In genomic region chr4:55532407-55533195, GRCm38 (mm10) we compare ENCODE assay signal across 8 mouse cellular contexts. TPM values are rescaled to one million over a fixed set of nuclear protein-coding genes. Genes with fewer than 3 reads are reported as not detected.
DNase-seq lines count a peak whose midpoint lies in the region; ATAC-seq and TF ChIP-seq lines count a peak whose summit lies in the region.

Klf4 (minus strand) TSS chr4:55532466.

- WGBS in forebrain, embryonic 13.5 days, result 0% methylated on average over 56 of the region's 99 CpGs
- WGBS in heart, postnatal 0 days, result under 1% methylated on average over 45 of the region's 99 CpGs
- 0% methylated on average over 64 of the region's 99 CpGs for WGBS in liver, embryonic 16.5 days (ENCODE audit: insufficient replicate concordance)
- under 1% methylated on average over 95 of the region's 99 CpGs for WGBS in neural tube, embryonic 12.5 days
- WGBS in stomach, postnatal 0 days, result 1% methylated on average over 41 of the region's 99 CpGs

- peak within 1 kb of the TSS; percentile 71 for H3K9ac ChIP-seq in forebrain, embryonic 13.5 days
- peak within 1 kb of the TSS; percentile 76 for H3K9ac ChIP-seq in heart, postnatal 0 days (replicated peaks; ENCODE audit: low read depth, low read length)
- peak within 1 kb of the TSS; percentile 41 for H3K9ac ChIP-seq in liver, embryonic 16.5 days (ENCODE audit: low read depth, low read length)
- H3K9ac ChIP-seq in neural tube, embryonic 12.5 days, result peak within 1 kb of the TSS; percentile 65
- peak within 1 kb of the TSS; percentile 91 for H3K9ac ChIP-seq in stomach, postnatal 0 days (ENCODE audit: low read length)

- ATAC-seq in CD4-positive, CD25-positive, alpha-beta regulatory T cell, adult 4 months, result peak; percentile 82
- peak; percentile 93 for ATAC-seq in forebrain, embryonic 13.5 days
- ATAC-seq in heart, postnatal 0 days (ENCODE audit: insufficient read depth, low read depth), result peak; percentile 87
- ATAC-seq in liver, embryonic 16.5 days (ENCODE audit: low read depth), result peak; percentile 85
- peak; percentile 91 for ATAC-seq in neural tube, embryonic 12.5 days (ENCODE audit: low FRiP score, low read depth)
- ATAC-seq in stomach, postnatal 0 days (ENCODE audit: low FRiP score, low TSS enrichment), result peak; percentile 85

- H3K4me2 ChIP-seq in forebrain, embryonic 13.5 days, result peak within 1 kb of the TSS; percentile 93
- peak within 1 kb of the TSS; percentile 87 for H3K4me2 ChIP-seq in heart, postnatal 0 days (ENCODE audit: low read depth, low read length)
- H3K4me2 ChIP-seq in liver, embryonic 16.5 days (ENCODE audit: low read depth, low read length), result peak within 1 kb of the TSS; percentile 81
- peak within 1 kb of the TSS; percentile 92 for H3K4me2 ChIP-seq in neural tube, embryonic 12.5 days (replicated peaks)
- peak within 1 kb of the TSS; percentile 71 for H3K4me2 ChIP-seq in stomach, postnatal 0 days (replicated peaks; ENCODE audit: low read depth)

- no peaks in the 10 kb centered on the region for H3K36me3 ChIP-seq in forebrain, embryonic 13.5 days (ENCODE audit: poor library complexity, severe bottlenecking)
- no peaks in the 10 kb centered on the region for H3K36me3 ChIP-seq in heart, postnatal 0 days (replicated peaks; ENCODE audit: control insufficient read depth, insufficient read depth, low read length)
- H3K36me3 ChIP-seq in liver, embryonic 16.5 days (ENCODE audit: control insufficient read depth, insufficient read depth), result no peaks in the 10 kb centered on the region
- no peaks in the 10 kb centered on the region for H3K36me3 ChIP-seq in neural tube, embryonic 12.5 days
- peaks cover 2% of the 10 kb centered on the region; the same call in 1 of the 2 replicates for H3K36me3 ChIP-seq in stomach, postnatal 0 days (ENCODE audit: control insufficient read depth, insufficient read depth, low read length)

- no peaks in the 10 kb centered on the region for H3K9me3 ChIP-seq in forebrain, embryonic 13.5 days (replicated peaks)
- no peaks in the 10 kb centered on the region for H3K9me3 ChIP-seq in heart, postnatal 0 days (replicated peaks; ENCODE audit: control insufficient read depth, low read length)
- no peaks in the 10 kb centered on the region for H3K9me3 ChIP-seq in liver, embryonic 16.5 days (replicated peaks; ENCODE audit: control insufficient read depth, low read length)
- H3K9me3 ChIP-seq in neural tube, embryonic 12.5 days, result no peaks in the 10 kb centered on the region
- H3K9me3 ChIP-seq in stomach, postnatal 0 days (ENCODE audit: control insufficient read depth, low read length), result no peaks in the 10 kb centered on the region

- H3K27me3 ChIP-seq in forebrain, embryonic 13.5 days, result peaks cover 46% of the 10 kb centered on the region
- 0 out of 2 replicates have a peak, but pooled peaks cover 6% of the 10 kb centered on the region for H3K27me3 ChIP-seq in heart, postnatal 0 days (ENCODE audit: control insufficient read depth, insufficient read depth, low read length)
- H3K27me3 ChIP-seq in liver, embryonic 16.5 days (ENCODE audit: control insufficient read depth, insufficient read depth, low read depth, low read length), result peaks cover 70% of the 10 kb centered on the region
- H3K27me3 ChIP-seq in neural tube, embryonic 12.5 days (replicated peaks), result peaks cover 30% of the 10 kb centered on the region
- H3K27me3 ChIP-seq in stomach, postnatal 0 days (ENCODE audit: control insufficient read depth, insufficient read depth, low read length), result no peaks in the 10 kb centered on the region

- peak within 1 kb of the TSS; percentile 79 for H3K27ac ChIP-seq in forebrain, embryonic 13.5 days
- H3K27ac ChIP-seq in heart, postnatal 0 days (ENCODE audit: low read depth), result peak within 1 kb of the TSS; percentile 93
- no peak within 1 kb of the TSS for H3K27ac ChIP-seq in liver, embryonic 16.5 days (ENCODE audit: low read length)
- peak within 1 kb of the TSS; percentile 29; the same call in 1 of the 2 replicates for H3K27ac ChIP-seq in neural tube, embryonic 12.5 days
- H3K27ac ChIP-seq in stomach, postnatal 0 days (replicated peaks), result peak within 1 kb of the TSS; percentile 99

- no peak for TF ChIP-seq EP300 in heart, postnatal 0 days (IDR thresholded peaks at IDR 0.05; ENCODE audit: low read depth)
- no peak for TF ChIP-seq EP300 in stomach, postnatal 0 days (optimal IDR thresholded peaks at IDR 0.05)

- no peak for TF ChIP-seq CTCF in heart, postnatal 0 days (IDR thresholded peaks at IDR 0.05; ENCODE audit: low read depth)
- TF ChIP-seq CTCF in stomach, postnatal 0 days (IDR thresholded peaks at IDR 0.05; ENCODE audit: low read depth), result peak; percentile 13; the same call in 1 of the 2 replicates

- peak within 1 kb of the TSS; percentile 56 for H3K4me3 ChIP-seq in forebrain, embryonic 13.5 days
- peak within 1 kb of the TSS; percentile 69 for H3K4me3 ChIP-seq in heart, postnatal 0 days (ENCODE audit: low read depth, low read length)
- peak within 1 kb of the TSS; percentile 55 for H3K4me3 ChIP-seq in liver, embryonic 16.5 days (ENCODE audit: low read depth, low read length)
- peak within 1 kb of the TSS; percentile 59 for H3K4me3 ChIP-seq in neural tube, embryonic 12.5 days
- peak within 1 kb of the TSS; percentile 85 for H3K4me3 ChIP-seq in stomach, postnatal 0 days (ENCODE audit: low read depth, low read length)

- peak; percentile 79 for DNase-seq in brain, embryonic 18.5 days (ENCODE audit: low read depth, low spot score)
- DNase-seq in heart, postnatal 0 days (ENCODE audit: low spot score), result peak; percentile 97
- peak; percentile 94 to 95 for DNase-seq in kidney, postnatal 36 days
- DNase-seq in stomach, postnatal 0 days (ENCODE audit: low spot score), result peak; percentile 97

- peaks cover 34% of the 10 kb centered on the region for H3K4me1 ChIP-seq in forebrain, embryonic 13.5 days
- H3K4me1 ChIP-seq in heart, postnatal 0 days (ENCODE audit: control insufficient read depth, insufficient read depth), result 0 out of 2 replicates have a peak, but pooled peaks cover 8% of the 10 kb centered on the region
- H3K4me1 ChIP-seq in liver, embryonic 16.5 days (ENCODE audit: control insufficient read depth, low read depth, low read length), result peaks cover 12% of the 10 kb centered on the region
- H3K4me1 ChIP-seq in neural tube, embryonic 12.5 days, result peaks cover 21% of the 10 kb centered on the region
- H3K4me1 ChIP-seq in stomach, postnatal 0 days (replicated peaks; ENCODE audit: control insufficient read depth, insufficient read depth), result no peaks in the 10 kb centered on the region

RNA-seq across cellular contexts. Expression of gene Klf4, which starts in this region (rescaled TPM):
- polyA plus RNA-seq in CD4-positive, CD25-positive, alpha-beta regulatory T cell, adult 4 months (2017; shearing (Covaris generic)), result under 1 TPM; 0.69 to 0.90 TPM
- 1.5 TPM in 2 replicates for polyA plus RNA-seq in forebrain, embryonic 13.5 days (2015; fragmentation: Nextera tagmentation; extraction: Ambion mirVana)
- 17.9 and 24.6 TPM in 2 replicates for total RNA-seq in heart, postnatal 0 days (2014; rRNA removed; ENCODE audit: low replicate concordance)
- polyA plus RNA-seq in heart, postnatal 0 days (2015; fragmentation: Nextera tagmentation; extraction: Ambion mirVana), result 6.2 and 6.5 TPM in 2 replicates
- polyA plus RNA-seq in liver, embryonic 16.5 days (2015; fragmentation: Nextera tagmentation; extraction: Ambion mirVana), result 0.63 and 0.81 TPM in 2 replicates
- polyA plus RNA-seq in neural tube, embryonic 12.5 days (2016; fragmentation: Nextera tagmentation; extraction: Ambion mirVana), result 2.3 and 2.6 TPM in 2 replicates
- polyA plus RNA-seq in stomach, postnatal 0 days (2015; fragmentation: Nextera tagmentation; extraction: Ambion mirVana), result 87.8 and 99.3 TPM in 2 replicates

Comparison
In these comparisons a context has a peak if more than half of its experiments do, and no peak if none do; other contexts are left out.
1. RNA of gene Klf4 (polyA plus RNA-seq): 87.8 to 99.3 TPM in stomach, postnatal 0 days; 6.2 to 6.5 TPM in heart, postnatal 0 days, 2.3 to 2.6 TPM in neural tube, embryonic 12.5 days, 1.5 TPM in forebrain, embryonic 13.5 days, 0.69 to 0.90 TPM in CD4-positive, CD25-positive, alpha-beta regulatory T cell, adult 4 months and 0.63 to 0.81 TPM in liver, embryonic 16.5 days; every median in the first group is over 10 times any median in the second.
2. Peak in ATAC-seq in CD4-positive, CD25-positive, alpha-beta regulatory T cell, adult 4 months; RNA of the gene not detected or under 1 TPM.
3. Peak in ATAC-seq, H3K4me3 ChIP-seq, H3K9ac ChIP-seq and H3K4me2 ChIP-seq in liver, embryonic 16.5 days; RNA of the gene not detected or under 1 TPM.
4. H3K9ac ChIP-seq: peak in every context shown above with its lines; median percentile 91 in stomach, postnatal 0 days; 76 in heart, postnatal 0 days; 71 in forebrain, embryonic 13.5 days; 65 in neural tube, embryonic 12.5 days; 41 in liver, embryonic 16.5 days.
5. Peak in every context shown above with its lines, with median percentiles within 50 percentile points of each other: ATAC-seq, DNase-seq, H3K4me2 ChIP-seq and H3K4me3 ChIP-seq.